Mouse (Mus musculus) CD8-positive naive resting alpha-beta T cell, adult 2 months (primary cell): ENCODE measurements around the gene Srgn.
"Not testable (repeated sequence)": the region's sequence is repeated elsewhere in the genome, so short reads cannot be mapped to it uniquely, and the experiment has no call there.

Source experiments
- DNase-seq, 2 experiments: peaks; one replicate each; pipeline ENCODE4 v3.0.0; 2022; ENCODE audit warnings: low read depth in 2 of 2, low spot score in 2 of 2

Gene Srgn

GRCm38 (mm10) chr10:62522346-62522950 is 4.8 kb downstream of the Srgn start:
- no peak for DNase-seq

DNA sequence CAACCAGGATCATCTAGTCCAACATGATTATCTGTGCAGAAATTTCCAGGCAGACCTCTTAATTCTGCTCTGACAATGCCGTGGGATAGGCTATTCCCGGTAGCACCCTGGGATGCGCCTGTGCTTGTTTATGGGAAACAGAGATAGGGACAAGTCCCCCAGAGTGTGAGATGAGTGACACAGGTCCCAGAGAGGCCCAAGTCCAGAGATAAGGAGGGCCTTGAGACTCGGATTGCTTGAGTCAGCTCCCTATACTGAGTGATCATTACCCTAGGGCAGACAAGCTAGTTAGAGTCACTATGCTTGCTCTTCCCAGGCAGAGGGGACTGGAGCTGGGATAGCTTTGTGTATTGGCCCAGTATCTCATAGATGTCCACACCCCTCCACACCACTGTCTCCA is 5.5 kb downstream of the Srgn start:
- no peak for DNase-seq

DNA sequence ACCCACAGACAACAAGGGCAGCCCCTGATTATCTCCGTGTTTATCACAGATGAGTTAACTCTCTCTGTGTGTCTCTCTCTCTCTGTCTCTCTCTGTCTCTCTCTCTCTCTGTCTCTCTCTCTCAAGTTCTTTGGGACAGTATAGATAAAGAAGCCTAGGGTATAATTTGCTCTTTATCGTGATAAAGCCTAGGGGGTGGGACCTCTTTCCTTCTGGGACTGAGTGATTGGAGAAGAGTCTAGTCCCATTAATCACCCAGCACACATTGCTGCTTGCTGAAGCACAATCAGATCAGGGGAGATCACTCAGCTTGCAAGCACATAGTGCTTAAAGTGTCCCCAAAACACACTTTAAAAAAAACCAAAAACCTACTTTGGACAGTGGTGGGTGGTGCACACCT is 6.3 kb downstream of the Srgn start:
- no peak for DNase-seq

- no peak for DNase-seq
These were observed 9.7 kb downstream of the Srgn start for GRCm38 (mm10) chr10:62517511-62517910.

GRCm38 (mm10) chr10:62512855-62513254 is 14.4 kb downstream of the Srgn start:
- DNase-seq = no peak

GRCm38 (mm10) chr10:62511528-62511927 is 15.7 kb downstream of the Srgn start:
- no peak for DNase-seq

GRCm38 (mm10) chr10:62509032-62509656 is 18.1 kb downstream of the Srgn start:
- no peak for DNase-seq

GRCm38 (mm10) chr10:62508459-62508858 is 18.8 kb downstream of the Srgn start:
- DNase-seq = no peak

DNA sequence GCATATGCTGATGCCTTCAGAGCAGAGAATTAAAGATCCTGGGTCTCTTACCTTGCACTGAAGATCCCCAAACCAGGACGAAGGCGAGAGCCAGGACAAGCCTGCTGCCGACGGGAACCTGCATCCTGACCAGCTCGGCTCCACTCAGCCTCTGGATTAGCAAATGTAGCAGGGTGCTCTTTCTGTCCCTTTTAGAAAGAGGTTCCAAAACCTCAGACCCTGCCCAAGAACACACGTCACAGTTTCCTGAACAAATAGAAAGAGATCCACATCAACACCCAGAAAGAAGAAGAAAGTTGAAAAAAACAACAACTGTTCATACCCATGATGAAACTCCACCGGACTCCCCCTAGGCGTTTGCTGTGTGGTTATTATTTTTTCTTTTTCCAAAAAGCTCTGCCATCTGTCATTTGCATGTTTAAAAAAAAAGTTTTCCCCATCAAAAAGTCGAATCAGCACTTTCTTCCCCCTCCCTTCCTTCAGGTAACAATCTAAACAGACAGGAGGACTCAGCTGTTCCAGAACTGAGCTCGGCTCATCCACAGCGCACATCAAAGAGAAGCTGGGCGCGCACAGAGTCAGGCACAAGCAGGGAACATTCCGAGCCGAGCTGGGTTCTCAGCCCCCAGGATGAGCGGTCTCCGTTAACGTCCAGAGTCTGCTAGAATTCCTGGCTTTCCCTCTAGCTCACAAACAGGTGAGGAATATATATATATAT is 19.5 kb downstream of the Srgn start:
- peak; percentile 72 to 84 for DNase-seq

DNA sequence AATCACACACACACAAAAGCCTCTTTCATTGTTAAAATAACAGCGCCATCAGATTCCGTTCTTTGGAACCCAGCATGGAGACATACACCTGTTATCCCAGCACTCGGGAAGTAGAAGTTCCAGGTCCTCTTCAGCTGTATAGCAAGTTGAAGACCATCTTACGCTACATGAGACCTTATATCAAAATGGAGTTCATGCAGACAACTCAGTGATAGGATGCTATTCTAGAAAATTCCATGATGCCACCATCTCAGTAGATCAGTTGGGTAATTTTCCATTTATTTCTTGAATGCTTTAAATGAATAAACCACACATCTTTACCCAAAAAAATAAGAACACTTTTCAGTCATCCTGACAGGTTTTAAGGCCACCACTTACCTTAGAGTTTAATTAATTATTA is 20.2 kb downstream of the Srgn start:
- no peak for DNase-seq

- DNase-seq = peak; percentile 44 to 66
These were observed 21.2 kb downstream of the Srgn start for GRCm38 (mm10) chr10:62506019-62506556.

DNA sequence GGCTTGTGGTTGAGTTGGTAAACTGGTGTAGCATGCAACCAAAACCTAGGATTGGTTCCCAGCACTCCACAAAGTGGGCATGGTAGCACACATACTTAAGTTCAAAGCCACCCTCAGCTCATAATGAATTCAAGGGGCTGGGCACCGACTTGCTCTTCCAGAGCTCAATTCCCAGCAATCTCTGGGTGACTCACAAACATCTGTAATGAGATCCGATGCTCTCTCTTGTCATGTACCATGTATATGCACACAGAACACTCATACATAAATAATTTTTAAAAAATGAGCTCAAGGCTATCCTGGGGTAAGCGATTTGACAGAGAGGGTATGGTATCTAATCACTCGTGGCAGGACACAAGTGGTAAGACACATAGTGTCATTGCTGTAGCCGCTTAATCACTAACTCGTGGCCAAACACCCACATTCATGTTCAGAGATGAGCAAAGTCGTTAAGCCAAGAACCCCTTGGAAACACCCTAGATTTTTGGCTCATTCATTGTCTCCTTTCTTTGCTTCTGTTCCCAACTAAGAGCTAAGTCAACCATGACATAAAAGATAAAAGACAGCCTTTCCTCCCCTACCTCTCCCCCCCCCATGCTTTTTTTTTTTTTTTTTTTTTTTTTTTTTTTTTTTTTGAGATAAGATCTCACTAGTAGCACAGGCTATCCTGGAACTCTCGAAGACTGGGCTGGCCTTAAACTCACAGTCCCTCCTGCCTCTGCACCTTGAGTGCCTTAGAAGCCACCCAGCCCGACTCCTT is 21.8 kb downstream of the Srgn start:
- no peak for DNase-seq

- no peak for DNase-seq
These were observed 23.2 kb downstream of the Srgn start for GRCm38 (mm10) chr10:62503836-62504628.

DNA sequence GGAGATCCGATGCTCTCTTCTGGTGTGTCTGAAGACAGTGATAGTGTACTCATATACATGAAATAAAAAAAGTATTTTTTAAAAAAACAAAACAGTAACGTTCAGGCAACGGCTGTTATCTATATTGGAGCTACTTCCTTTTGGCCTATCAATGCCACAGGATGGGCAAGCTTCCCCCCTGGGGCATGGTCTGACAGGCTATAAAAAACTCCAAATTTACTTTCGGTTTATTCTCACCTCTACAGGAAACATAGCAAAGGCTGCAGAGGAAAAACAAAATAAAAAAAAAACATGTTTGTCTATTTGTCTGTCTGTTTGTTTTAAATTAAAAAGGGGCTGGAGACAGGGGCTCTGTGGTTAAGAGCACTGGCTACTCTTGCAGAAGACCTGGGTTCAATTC is 23.9 kb downstream of the Srgn start:
- no peak for DNase-seq

GRCm38 (mm10) chr10:62501951-62502350 is 25.3 kb downstream of the Srgn start:
- DNase-seq = no peak

DNA sequence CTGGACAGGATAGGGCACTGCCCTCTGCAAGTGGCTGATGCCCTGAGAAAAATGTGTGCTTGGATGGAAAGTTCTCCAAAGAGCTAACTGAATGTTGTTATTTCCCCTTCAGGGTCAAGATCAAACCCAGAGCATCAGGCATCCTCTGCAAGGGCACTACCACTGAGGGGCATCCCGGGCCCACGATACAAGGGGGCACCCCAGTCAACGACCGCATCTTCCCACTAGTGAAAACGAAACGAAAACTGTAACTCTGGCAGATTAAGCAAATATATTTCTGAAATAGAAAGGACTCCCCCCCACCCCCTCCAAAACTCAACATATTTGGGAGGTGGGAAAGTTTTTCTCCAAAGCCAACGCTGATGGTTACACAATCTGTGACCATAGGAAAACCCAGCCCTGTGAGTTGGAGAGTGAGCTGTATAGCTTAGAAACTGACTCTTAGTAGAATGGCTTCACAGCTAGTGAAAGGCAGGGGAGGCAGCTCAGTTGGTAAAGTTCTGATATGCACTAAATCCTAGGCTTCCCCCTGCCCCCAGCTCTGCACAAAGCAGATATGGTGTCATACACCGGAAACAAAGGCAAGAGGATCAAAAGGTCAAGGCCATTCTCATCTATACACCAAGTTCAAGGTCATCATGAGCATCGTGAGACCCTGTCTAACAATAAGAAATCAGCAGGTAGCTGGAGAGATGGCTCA is 26.2 kb downstream of the Srgn start:
- DNase-seq = no peak

DNA sequence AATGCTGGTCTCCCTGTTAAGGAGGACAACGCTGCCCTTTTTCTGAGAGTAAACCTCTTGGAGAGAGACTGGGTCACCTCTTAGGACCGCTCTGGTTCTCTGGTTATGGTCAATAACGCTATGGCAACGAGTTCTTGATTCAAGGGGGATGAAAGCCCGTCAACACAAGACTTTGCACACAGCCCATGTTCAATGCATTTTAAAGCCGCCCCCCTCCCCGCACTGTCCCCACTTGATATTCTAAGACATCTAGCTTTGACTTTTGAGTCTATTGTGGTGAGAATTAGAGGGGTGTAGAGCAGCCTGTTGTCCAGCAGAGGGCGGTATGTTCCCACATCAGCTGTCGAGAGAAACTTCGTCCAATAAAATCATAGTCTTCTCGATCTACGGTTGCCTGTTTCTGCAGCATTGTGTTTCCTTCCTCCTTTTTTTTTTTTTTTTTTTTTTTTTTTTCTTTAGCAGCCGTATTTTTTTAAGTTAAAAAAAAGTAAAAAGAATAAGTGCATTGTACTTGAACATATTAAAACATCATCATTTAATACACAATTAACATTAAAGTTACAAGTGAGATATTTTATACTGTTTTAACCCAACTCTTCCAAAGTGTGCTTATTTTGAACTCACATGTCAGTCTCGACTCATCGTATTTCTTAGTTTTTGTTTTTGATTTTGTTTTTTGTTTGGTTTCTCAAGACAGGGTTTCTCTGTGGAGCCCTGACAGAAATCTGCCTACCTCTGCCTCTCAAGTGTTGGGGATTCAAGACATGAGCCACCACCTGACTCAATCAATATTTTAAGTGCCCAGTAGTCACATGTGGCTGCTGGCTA is 26.9 kb downstream of the Srgn start:
- peak; percentile 60 to 77 for DNase-seq

GRCm38 (mm10) chr10:62491681-62492080 is 35.6 kb downstream of the Srgn start:
- DNase-seq = not testable (repeated sequence)

DNA sequence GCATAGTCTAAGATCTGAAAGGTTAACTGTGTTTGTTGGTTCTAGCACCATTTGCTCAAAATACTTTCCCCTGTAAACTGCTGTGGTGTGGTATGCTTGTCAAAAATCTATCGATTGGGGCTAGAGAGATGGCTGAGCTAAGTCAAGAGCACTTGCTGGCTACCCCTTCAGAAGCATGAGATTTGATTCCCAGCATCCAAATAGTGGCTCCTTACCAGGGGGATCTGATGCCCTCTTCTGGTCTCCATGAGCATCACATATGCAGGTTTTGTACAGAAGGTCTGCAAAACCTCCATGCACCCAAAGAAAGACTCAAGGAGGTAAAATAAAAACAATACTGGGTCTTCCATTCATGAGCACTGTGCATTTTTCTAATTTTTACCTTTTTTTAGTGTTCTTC is 39.0 kb downstream of the Srgn start:
- no peak for DNase-seq
